Mouse (Mus musculus) limb, embryonic 11.5 days (tissue): ENCODE results near the gene Klhl2. TPM values are rescaled to one million over a fixed set of nuclear protein-coding genes. Genes with fewer than 3 reads are reported as not detected.

Source experiments
- ATAC-seq: fragments of 200-750 bp; cut with Nextera tagmentation; 2 replicates; pipeline ENCODE4 v1.8.0; 2017; ENCODE audit warnings: low read depth; ENCODE audit not compliant: insufficient number of reproducible peaks, low FRiP score, low TSS enrichment
- DNase-seq: peaks from one replicate; pipeline ENCODE4 v3.0.0-alpha.2; 2015; ENCODE audit warnings: low spot score
- H3K27ac ChIP-seq: fragments of 300-500 bp; sonication (generic); replicated peaks from 2 replicates; pipeline ENCODE4 v1.5.1; 2014; ENCODE audit warnings: low read depth, mild to moderate bottlenecking, low read length
- H3K27me3 ChIP-seq: fragments of 300-500 bp; sonication (generic); 2 replicates; pipeline ENCODE4 v1.6.1; 2014; ENCODE audit warnings: mild to moderate bottlenecking, low read length, mixed read lengths; ENCODE audit not compliant: control insufficient read depth, insufficient read depth
- H3K36me3 ChIP-seq: fragments of 300-500 bp; sonication (generic); 2 replicates; pipeline ENCODE4 v1.6.1; 2014; ENCODE audit warnings: mild to moderate bottlenecking, low read length, moderate library complexity, mixed read lengths; ENCODE audit not compliant: control insufficient read depth, insufficient read depth
- H3K4me1 ChIP-seq: fragments of 300-500 bp; sonication (generic); 2 replicates; pipeline ENCODE4 v1.6.1; 2014; ENCODE audit warnings: low read length, mixed read lengths; ENCODE audit not compliant: control insufficient read depth, insufficient read depth
- H3K4me2 ChIP-seq: fragments of 300-500 bp; sonication (generic); 2 replicates; pipeline ENCODE4 v1.6.1; 2014; ENCODE audit warnings: low read depth, mild to moderate bottlenecking, moderate library complexity; ENCODE audit not compliant: severe bottlenecking
- H3K4me3 ChIP-seq: fragments of 300-500 bp; sonication (generic); 2 replicates; pipeline ENCODE4 v1.5.1; 2014; ENCODE audit warnings: low read depth, low read length
- H3K9ac ChIP-seq: fragments of 300-500 bp; sonication (generic); 2 replicates; pipeline ENCODE4 v1.6.1; 2014; ENCODE audit warnings: mild to moderate bottlenecking, low read length
- H3K9me3 ChIP-seq: fragments of 300-500 bp; sonication (generic); 2 replicates; pipeline ENCODE4 v1.6.1; 2016; ENCODE audit warnings: low read length; ENCODE audit not compliant: control insufficient read depth
- WGBS: fragments of 180-500 bp; shearing (Covaris S2); extraction: QIAGEN DNeasy Blood & Tissue Kit; methylation state at CpG from one replicate; pipeline ENCODE4 v1.1.7; 2014; 5-methylcytosine and 5-hydroxymethylcytosine counted together
- polyA plus RNA-seq: library from polyadenylated mRNA; unstranded; fragments of >200 nt; fragmentation: Nextera tagmentation; extraction: Ambion mirVana; gene quantifications from 2 replicates; pipeline ENCODE4 v1.2.1, GENCODE M21; 2014

Gene Klhl2
- polyA plus RNA-seq, 1 experiment from 2014 or later: 12.0 TPM

- Histone ChIP-seq H3K4me3 (no peak overlapping the region), H3K36me3 (peaks cover 16% of the 10 kb centered on the region; the same call in 1 of the 2 replicates), H3K9me3 (no peaks in the 10 kb centered on the region), H3K4me2 (no peak overlapping the region), H3K9ac (no peak overlapping the region), H3K27ac (no peak overlapping the region), H3K4me1 (no peaks in the 10 kb centered on the region), H3K27me3 (no peaks in the 10 kb centered on the region)
- ATAC-seq (no peak), DNase-seq (no peak)
- 90% methylated on average over 4 of the region's 4 CpGs for WGBS
Measured at GRCm38 (mm10) chr8:64726190-64726695, 123.6 kb downstream of the Klhl2 start.

GRCm38 (mm10) chr8:64723206-64723605 lies 126.6 kb downstream of the Klhl2 start:
- 97% methylated on average over 2 of the region's 2 CpGs for WGBS
- Histone ChIP-seq H3K36me3 (peaks cover 20% of the 10 kb centered on the region; the same call in 1 of the 2 replicates), H3K9ac (no peak overlapping the region)

DNA sequence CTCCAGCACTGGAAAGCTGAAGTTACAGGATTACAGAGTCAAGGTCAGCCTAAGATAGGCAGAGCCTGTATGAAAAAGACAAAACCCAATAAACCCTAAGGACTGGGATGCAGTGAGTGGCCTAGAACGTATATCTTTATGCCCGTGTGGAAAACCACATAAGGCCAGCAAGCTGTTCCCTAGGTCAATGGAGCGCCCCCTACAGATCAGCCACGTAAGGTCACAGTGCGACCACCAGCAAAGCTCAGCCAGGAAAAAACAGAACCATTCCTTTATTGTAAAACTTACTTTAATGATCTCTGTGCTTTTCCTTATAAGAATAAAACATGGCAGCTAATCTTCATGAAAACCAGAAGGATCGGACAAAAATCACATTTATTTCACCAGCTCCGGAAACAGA lies 131.9 kb downstream of the Klhl2 start:
- H3K4me3 ChIP-seq: no peak overlapping the region
- H3K4me2 ChIP-seq: no peak overlapping the region
- no peaks in the 10 kb centered on the region for H3K9me3 ChIP-seq
- no peak for DNase-seq
- H3K9ac ChIP-seq: no peak overlapping the region
- no peak for ATAC-seq
- no peak overlapping the region for H3K27ac ChIP-seq
- H3K36me3 ChIP-seq: peaks cover 13% of the 10 kb centered on the region; the same call in 1 of the 2 replicates
- no peaks in the 10 kb centered on the region for H3K4me1 ChIP-seq
- 79% methylated on average over 7 of the region's 7 CpGs for WGBS
- H3K27me3 ChIP-seq: no peaks in the 10 kb centered on the region

More at GRCm38 (mm10) chr8:64723206-64723605, 126.6 kb downstream of the Klhl2 start:
- H3K9me3 ChIP-seq: no peaks in the 10 kb centered on the region
- no peak for DNase-seq
- no peaks in the 10 kb centered on the region for H3K4me1 ChIP-seq
- no peak overlapping the region for H3K4me2 ChIP-seq
- H3K4me3 ChIP-seq: no peak overlapping the region
- H3K27ac ChIP-seq: no peak overlapping the region
- no peak for ATAC-seq
- no peaks in the 10 kb centered on the region for H3K27me3 ChIP-seq

- Histone ChIP-seq H3K4me2 (no peak overlapping the region), H3K36me3 (no peaks in the 10 kb centered on the region; the same call in 1 of the 2 replicates), H3K4me3 (no peak overlapping the region), H3K27me3 (no peaks in the 10 kb centered on the region), H3K9me3 (no peaks in the 10 kb centered on the region), H3K4me1 (no peaks in the 10 kb centered on the region), H3K9ac (no peak overlapping the region), H3K27ac (no peak overlapping the region)
- DNase-seq (no peak), ATAC-seq (no peak)
- 89% methylated on average over 7 of the region's 7 CpGs for WGBS
Measured at GRCm38 (mm10) chr8:64712499-64712898, 137.3 kb downstream of the Klhl2 start.

GRCm38 (mm10) chr8:64711544-64711943 lies 138.3 kb downstream of the Klhl2 start:
- 30% methylated on average over 1 of the region's 1 CpGs for WGBS
- Histone ChIP-seq H3K27ac (no peak overlapping the region), H3K4me1 (no peaks in the 10 kb centered on the region), H3K9ac (no peak overlapping the region), H3K4me3 (no peak overlapping the region), H3K9me3 (no peaks in the 10 kb centered on the region), H3K27me3 (no peaks in the 10 kb centered on the region), H3K4me2 (no peak overlapping the region), H3K36me3 (no peaks in the 10 kb centered on the region)
- ATAC-seq (no peak), DNase-seq (no peak)

DNA sequence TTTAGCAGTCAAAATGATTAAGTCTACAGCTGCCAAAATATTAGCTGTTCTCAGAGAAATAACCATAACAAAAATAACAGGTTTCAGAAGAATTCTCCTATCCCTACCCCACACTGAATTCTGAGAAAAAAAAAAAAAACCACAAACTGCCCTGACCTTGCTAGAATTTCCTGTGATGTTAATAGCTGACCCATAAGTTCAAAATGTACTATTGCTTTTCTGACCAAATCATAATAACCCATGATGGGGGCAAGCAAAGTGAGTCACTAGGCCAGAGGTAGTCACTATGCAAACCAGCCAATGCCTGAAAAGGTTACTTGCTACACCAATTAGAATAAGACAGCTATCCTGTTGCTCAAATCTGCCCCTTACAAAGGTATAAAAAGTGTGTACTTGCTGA lies 142.3 kb downstream of the Klhl2 start:
- Histone ChIP-seq H3K9me3 (no peaks in the 10 kb centered on the region), H3K4me2 (no peak overlapping the region), H3K9ac (no peak overlapping the region), H3K4me1 (no peaks in the 10 kb centered on the region), H3K4me3 (no peak overlapping the region), H3K27ac (no peak overlapping the region), H3K27me3 (no peaks in the 10 kb centered on the region), H3K36me3 (no peaks in the 10 kb centered on the region)
- ATAC-seq: no peak
- no peak for DNase-seq

DNA sequence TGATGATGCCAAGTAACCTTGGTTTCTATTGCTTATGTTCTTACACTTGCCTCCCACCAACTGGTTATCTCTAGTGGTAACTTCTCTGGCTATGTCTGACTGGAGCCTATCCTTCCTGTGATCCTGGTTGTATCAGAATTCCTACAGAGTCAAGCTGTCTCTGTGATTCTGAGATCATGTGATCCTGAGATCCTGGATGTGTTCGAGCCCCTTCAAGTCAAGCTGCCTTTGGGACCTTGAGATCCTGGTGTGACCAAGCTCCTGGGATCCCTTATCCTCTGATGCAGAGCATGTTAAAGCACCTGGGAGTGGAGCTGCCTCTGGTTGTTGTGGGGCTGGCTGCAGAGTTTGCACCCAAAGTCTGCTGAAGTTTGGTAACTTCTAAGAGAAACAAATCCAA lies 146.6 kb downstream of the Klhl2 start:
- Histone ChIP-seq H3K9ac (no peak overlapping the region), H3K27me3 (no peaks in the 10 kb centered on the region), H3K4me2 (no peak overlapping the region), H3K27ac (no peak overlapping the region), H3K4me1 (no peaks in the 10 kb centered on the region), H3K9me3 (no peaks in the 10 kb centered on the region), H3K36me3 (no peaks in the 10 kb centered on the region), H3K4me3 (no peak overlapping the region)
- 93% methylated on average over 1 of the region's 1 CpGs for WGBS
- ATAC-seq (no peak), DNase-seq (no peak)

DNA sequence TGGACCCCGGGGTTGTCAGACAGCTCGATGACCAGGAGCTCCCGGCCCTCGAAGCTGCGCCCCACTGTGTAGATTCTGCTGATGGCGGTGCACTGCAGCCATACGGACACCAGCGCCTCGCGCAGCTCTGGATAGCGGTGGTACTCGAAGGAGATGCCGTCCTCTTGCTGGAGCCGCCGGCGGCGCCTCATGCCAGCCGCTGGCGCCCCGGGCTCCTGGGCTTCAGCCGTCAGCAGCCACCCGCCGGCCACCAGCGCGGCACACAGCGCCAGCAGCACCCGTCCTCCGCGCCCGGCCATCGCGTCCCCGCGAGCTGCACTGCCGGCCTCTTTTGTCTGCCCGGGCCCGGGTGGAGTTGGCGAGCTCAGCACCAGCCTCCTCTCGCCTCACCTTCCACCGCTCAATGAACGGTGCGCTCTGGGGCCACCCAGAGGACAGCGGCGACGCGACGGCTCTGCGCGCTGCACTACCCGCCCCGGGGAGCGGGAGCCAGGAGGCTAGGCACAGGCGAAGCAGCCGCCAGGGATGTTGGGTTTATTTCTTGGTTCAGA lies 157.1 kb downstream of the Klhl2 start, which contains the start of gene Cpe:
Gene Cpe, minus strand, starts transcription at position 404 of the 551 bp plus-strand sequence.
- peak within 1 kb of the TSS; percentile 68 for H3K4me3 ChIP-seq
- ATAC-seq: peak; percentile 99
- H3K9me3 ChIP-seq: no peaks in the 10 kb centered on the region
- H3K4me2 ChIP-seq: peak within 1 kb of the TSS; percentile 70
- no peaks in the 10 kb centered on the region for H3K36me3 ChIP-seq
- no peaks in the 10 kb centered on the region for H3K27me3 ChIP-seq
- H3K4me1 ChIP-seq: no peaks in the 10 kb centered on the region
- DNase-seq: peak; percentile 89
- WGBS: under 1% methylated on average over 54 of the region's 54 CpGs
- peak within 1 kb of the TSS; percentile 95 for H3K9ac ChIP-seq
- peak within 1 kb of the TSS; percentile 83 for H3K27ac ChIP-seq
